Mouse (Mus musculus): ENCODE data around the gene Nup43. TPM values are rescaled to one million over a fixed set of nuclear protein-coding genes. Genes with fewer than 3 reads are reported as not detected.

Gene Nup43
- polyA plus RNA-seq, 1 experiment from 2014 or later, result 10.3 TPM

- Histone ChIP-seq H3K4me1 (ENCODE audit: insufficient read depth, low read depth, low read length) (no peaks in the 10 kb centered on the region), H3K27ac (ENCODE audit: low read length) (no peak overlapping the region), H3K4me2 (replicated peaks; ENCODE audit: low read depth, low read length) (no peak overlapping the region), H3K4me3 (ENCODE audit: low read depth, low read length) (no peak overlapping the region), H3K9ac (replicated peaks; ENCODE audit: low read depth) (no peak overlapping the region), H3K27me3 (replicated peaks; ENCODE audit: insufficient read depth, low read length) (no peaks in the 10 kb centered on the region), H3K36me3 (ENCODE audit: insufficient read depth, low read length) (0 out of 2 replicates have a peak, but pooled peaks cover 4% of the 10 kb centered on the region), H3K9me3 (ENCODE audit: low read length) (no peaks in the 10 kb centered on the region)
- DNase-seq (ENCODE audit: low spot score) (no peak), ATAC-seq (no peak)
- WGBS, result 86% methylated on average over 4 of the region's 4 CpGs
- TF ChIP-seq CTCF (IDR thresholded peaks at IDR 0.05) (no peak), EP300 (IDR thresholded peaks at IDR 0.05) (no peak)
Measured at GRCm38 (mm10) chr10:7629092-7629491, 38.2 kb upstream of the Nup43 start.

- ATAC-seq (no peak), DNase-seq (ENCODE audit: low spot score) (no peak)
- Histone ChIP-seq H3K9me3 (ENCODE audit: low read length) (no peaks in the 10 kb centered on the region), H3K4me2 (replicated peaks; ENCODE audit: low read depth, low read length) (no peak overlapping the region), H3K4me1 (ENCODE audit: insufficient read depth, low read depth, low read length) (no peaks in the 10 kb centered on the region), H3K36me3 (ENCODE audit: insufficient read depth, low read length) (0 out of 2 replicates have a peak, but pooled peaks cover 4% of the 10 kb centered on the region), H3K27me3 (replicated peaks; ENCODE audit: insufficient read depth, low read length) (no peaks in the 10 kb centered on the region), H3K9ac (replicated peaks; ENCODE audit: low read depth) (no peak overlapping the region), H3K27ac (ENCODE audit: low read length) (no peak overlapping the region), H3K4me3 (ENCODE audit: low read depth, low read length) (no peak overlapping the region)
- WGBS, result 87% methylated on average over 5 of the region's 5 CpGs
- TF ChIP-seq CTCF (IDR thresholded peaks at IDR 0.05) (no peak), EP300 (IDR thresholded peaks at IDR 0.05) (no peak)
Measured at GRCm38 (mm10) chr10:7630286-7630685, 37.0 kb upstream of the Nup43 start.

- TF ChIP-seq CTCF (IDR thresholded peaks at IDR 0.05) (no peak), EP300 (IDR thresholded peaks at IDR 0.05) (no peak)
- H3K27ac ChIP-seq (ENCODE audit: low read length), result no peak overlapping the region
- 0 out of 2 replicates have a peak, but pooled peaks cover 4% of the 10 kb centered on the region for H3K36me3 ChIP-seq (ENCODE audit: insufficient read depth, low read length)
- no peak overlapping the region for H3K9ac ChIP-seq (replicated peaks; ENCODE audit: low read depth)
- no peaks in the 10 kb centered on the region for H3K4me1 ChIP-seq (ENCODE audit: insufficient read depth, low read depth, low read length)
- H3K4me2 ChIP-seq (replicated peaks; ENCODE audit: low read depth, low read length), result no peak overlapping the region
- ATAC-seq (no peak), DNase-seq (ENCODE audit: low spot score) (no peak)
- no peak overlapping the region for H3K4me3 ChIP-seq (ENCODE audit: low read depth, low read length)
- no peaks in the 10 kb centered on the region for H3K9me3 ChIP-seq (ENCODE audit: low read length)
- 66% methylated on average over 16 of the region's 16 CpGs for WGBS
- H3K27me3 ChIP-seq (replicated peaks; ENCODE audit: insufficient read depth, low read length), result no peaks in the 10 kb centered on the region
Measured at GRCm38 (mm10) chr10:7630951-7631720, 36.2 kb upstream of the Nup43 start.

- TF ChIP-seq EP300 (IDR thresholded peaks at IDR 0.05) (no peak), CTCF (IDR thresholded peaks at IDR 0.05) (no peak)
- Histone ChIP-seq H3K4me1 (ENCODE audit: insufficient read depth, low read depth, low read length) (no peaks in the 10 kb centered on the region), H3K27ac (ENCODE audit: low read length) (no peak overlapping the region), H3K9ac (replicated peaks; ENCODE audit: low read depth) (no peak overlapping the region), H3K4me2 (replicated peaks; ENCODE audit: low read depth, low read length) (no peak overlapping the region), H3K36me3 (ENCODE audit: insufficient read depth, low read length) (peaks cover 22% of the 10 kb centered on the region; the same call in 1 of the 2 replicates), H3K9me3 (ENCODE audit: low read length) (no peaks in the 10 kb centered on the region), H3K27me3 (replicated peaks; ENCODE audit: insufficient read depth, low read length) (no peaks in the 10 kb centered on the region), H3K4me3 (ENCODE audit: low read depth, low read length) (no peak overlapping the region)
- DNase-seq (ENCODE audit: low spot score), result no peak
- WGBS, result 95% methylated on average over 12 of the region's 12 CpGs
- no peak for ATAC-seq
Measured at GRCm38 (mm10) chr10:7640366-7640765, 26.9 kb upstream of the Nup43 start.

GRCm38 (mm10) chr10:7645911-7646310, 21.4 kb upstream of the Nup43 start:
- WGBS, result 87% methylated on average over 2 of the region's 2 CpGs
- no peak overlapping the region for H3K4me2 ChIP-seq (replicated peaks; ENCODE audit: low read depth, low read length)

GRCm38 (mm10) chr10:7649059-7649458, 18.2 kb upstream of the Nup43 start:
- H3K36me3 ChIP-seq (ENCODE audit: insufficient read depth, low read length), result peaks cover 21% of the 10 kb centered on the region; the same call in 1 of the 2 replicates
- no peak overlapping the region for H3K27ac ChIP-seq (ENCODE audit: low read length)
- no peaks in the 10 kb centered on the region for H3K9me3 ChIP-seq (ENCODE audit: low read length)
- no peaks in the 10 kb centered on the region for H3K27me3 ChIP-seq (replicated peaks; ENCODE audit: insufficient read depth, low read length)
- no peaks in the 10 kb centered on the region for H3K4me1 ChIP-seq (ENCODE audit: insufficient read depth, low read depth, low read length)
- no peak for DNase-seq (ENCODE audit: low spot score)
- no peak overlapping the region for H3K9ac ChIP-seq (replicated peaks; ENCODE audit: low read depth)
- TF ChIP-seq CTCF (IDR thresholded peaks at IDR 0.05), result no peak
- no peak for TF ChIP-seq EP300 (IDR thresholded peaks at IDR 0.05)
- WGBS, result 88% methylated on average over 4 of the region's 4 CpGs
- H3K4me2 ChIP-seq (replicated peaks; ENCODE audit: low read depth, low read length), result no peak overlapping the region
- H3K4me3 ChIP-seq (ENCODE audit: low read depth, low read length), result no peak overlapping the region
- no peak for ATAC-seq

More at GRCm38 (mm10) chr10:7645911-7646310, 21.4 kb upstream of the Nup43 start:
- Histone ChIP-seq H3K27ac (ENCODE audit: low read length) (no peak overlapping the region), H3K9ac (replicated peaks; ENCODE audit: low read depth) (no peak overlapping the region), H3K4me3 (ENCODE audit: low read depth, low read length) (no peak overlapping the region), H3K27me3 (replicated peaks; ENCODE audit: insufficient read depth, low read length) (no peaks in the 10 kb centered on the region), H3K36me3 (ENCODE audit: insufficient read depth, low read length) (peaks cover 34% of the 10 kb centered on the region; the same call in 1 of the 2 replicates), H3K9me3 (ENCODE audit: low read length) (no peaks in the 10 kb centered on the region), H3K4me1 (ENCODE audit: insufficient read depth, low read depth, low read length) (no peaks in the 10 kb centered on the region)
- TF ChIP-seq EP300 (IDR thresholded peaks at IDR 0.05) (no peak), CTCF (IDR thresholded peaks at IDR 0.05) (no peak)
- DNase-seq (ENCODE audit: low spot score) (no peak), ATAC-seq (no peak)

Measured in lung, postnatal 0 days (tissue).